Mouse (Mus musculus): ENCODE results near the gene AW551984.

DNA sequence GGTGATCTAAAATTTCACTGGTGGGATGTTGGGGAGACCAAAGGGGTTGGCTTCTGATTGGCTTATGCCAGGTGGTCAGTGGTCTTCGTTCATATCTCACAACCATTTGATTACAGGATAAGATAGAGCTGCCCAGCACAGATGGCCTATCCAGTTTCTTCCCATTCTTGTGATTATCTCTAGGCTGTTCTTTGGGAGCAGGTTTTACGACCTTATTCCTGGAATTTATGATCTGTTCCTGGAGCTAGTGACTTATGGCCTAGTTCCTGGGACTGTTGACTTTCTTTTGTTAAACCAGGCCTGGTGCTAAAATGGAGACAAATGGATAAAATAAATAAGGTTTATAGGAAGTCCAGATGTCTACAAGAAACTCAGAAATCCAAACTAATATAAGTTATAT lies 20.5 kb upstream of the AW551984 start:
- TF ChIP-seq POLR2A (IDR thresholded peaks at IDR 0.05; ENCODE audit: low read depth, low read length) (no peak), CTCF (IDR thresholded peaks at IDR 0.05; ENCODE audit: extremely low read depth, insufficient read length, insufficient replicate concordance, low read depth, low read length) (no peak)
